Mouse (Mus musculus): Measurements from ENCODE around the gene Bach1. TPM values are rescaled to one million over a fixed set of nuclear protein-coding genes. Genes with fewer than 3 reads are reported as not detected.

Bach1 gene
- polyA plus RNA-seq, 1 experiment from 2014 or later, result 11.8 TPM

GRCm38 (mm10) chr16:87666620-87667004 is 32.1 kb upstream of the Bach1 start:
- no peaks in the 10 kb centered on the region for H3K9me3 ChIP-seq (ENCODE audit: control insufficient read depth, low read length)
- ATAC-seq (ENCODE audit: insufficient number of reproducible peaks, insufficient read depth, low FRiP score, low read depth), result no peak
- WGBS, result 68% methylated on average over 4 of the region's 4 CpGs
- H3K4me3 ChIP-seq (ENCODE audit: control insufficient read depth in 1 of 2, insufficient read depth in 1 of 2, low read depth in 1 of 2, low read length in 2 of 2), result no peak overlapping the region
- H3K36me3 ChIP-seq (ENCODE audit: control insufficient read depth, insufficient read depth, low read length), result no peaks in the 10 kb centered on the region
- H3K4me2 ChIP-seq (ENCODE audit: low read length), result no peak overlapping the region
- no peak overlapping the region for H3K9ac ChIP-seq (ENCODE audit: low read length)
- H3K27me3 ChIP-seq (ENCODE audit: control insufficient read depth, insufficient read depth, low read length), result no peaks in the 10 kb centered on the region
- H3K4me1 ChIP-seq (ENCODE audit: control insufficient read depth in 2 of 2, insufficient read depth in 2 of 2, low read length in 2 of 2), result peaks cover 0 to 2% of the 10 kb centered on the region in 2 experiments; a peak in 3 of 4 replicates
- no peak overlapping the region for H3K27ac ChIP-seq (replicated peaks in 1 of 2; ENCODE audit: control insufficient read depth in 1 of 2, insufficient read depth in 1 of 2, low read depth in 2 of 2, low read length in 2 of 2)

- Histone ChIP-seq H3K27ac (replicated peaks in 1 of 2; ENCODE audit: control insufficient read depth in 1 of 2, insufficient read depth in 1 of 2, low read depth in 2 of 2, low read length in 2 of 2) (no peak overlapping the region), H3K27me3 (ENCODE audit: control insufficient read depth, insufficient read depth, low read length) (no peaks in the 10 kb centered on the region), H3K4me1 (ENCODE audit: control insufficient read depth in 2 of 2, insufficient read depth in 2 of 2, low read length in 2 of 2) (peaks cover 0 to 2% of the 10 kb centered on the region in 2 experiments; a peak in 2 of 4 replicates), H3K4me2 (ENCODE audit: low read length) (no peak overlapping the region), H3K9ac (ENCODE audit: low read length) (no peak overlapping the region), H3K9me3 (ENCODE audit: control insufficient read depth, low read length) (no peaks in the 10 kb centered on the region), H3K36me3 (ENCODE audit: control insufficient read depth, insufficient read depth, low read length) (no peaks in the 10 kb centered on the region), H3K4me3 (ENCODE audit: control insufficient read depth in 1 of 2, insufficient read depth in 1 of 2, low read depth in 1 of 2, low read length in 2 of 2) (no peak overlapping the region)
- no peak for ATAC-seq (ENCODE audit: insufficient number of reproducible peaks, insufficient read depth, low FRiP score, low read depth)
- WGBS, result 84% methylated on average over 6 of the region's 6 CpGs
These were observed 30.7 kb upstream of the Bach1 start for GRCm38 (mm10) chr16:87668002-87668401.

- no peak for ATAC-seq (ENCODE audit: insufficient number of reproducible peaks, insufficient read depth, low FRiP score, low read depth)
- Histone ChIP-seq H3K4me3 (ENCODE audit: control insufficient read depth in 1 of 2, insufficient read depth in 1 of 2, low read depth in 1 of 2, low read length in 2 of 2) (no peak overlapping the region), H3K9ac (ENCODE audit: low read length) (no peak overlapping the region), H3K27ac (replicated peaks in 1 of 2; ENCODE audit: control insufficient read depth in 1 of 2, insufficient read depth in 1 of 2, low read depth in 2 of 2, low read length in 2 of 2) (no peak overlapping the region), H3K4me1 (ENCODE audit: control insufficient read depth in 2 of 2, insufficient read depth in 2 of 2, low read length in 2 of 2) (peaks cover 1 to 2% of the 10 kb centered on the region in 2 experiments; a peak in 2 of 4 replicates), H3K36me3 (ENCODE audit: control insufficient read depth, insufficient read depth, low read length) (no peaks in the 10 kb centered on the region), H3K9me3 (ENCODE audit: control insufficient read depth, low read length) (no peaks in the 10 kb centered on the region), H3K4me2 (ENCODE audit: low read length) (no peak overlapping the region), H3K27me3 (ENCODE audit: control insufficient read depth, insufficient read depth, low read length) (no peaks in the 10 kb centered on the region)
- 67% methylated on average over 8 of the region's 8 CpGs for WGBS
These were observed 28.5 kb upstream of the Bach1 start for GRCm38 (mm10) chr16:87670091-87670820.

GRCm38 (mm10) chr16:87670821-87671165 is 28.0 kb upstream of the Bach1 start:
- Histone ChIP-seq H3K9ac (ENCODE audit: low read length) (no peak overlapping the region), H3K4me3 (ENCODE audit: control insufficient read depth in 1 of 2, insufficient read depth in 1 of 2, low read depth in 1 of 2, low read length in 2 of 2) (no peak overlapping the region), H3K27ac (replicated peaks in 1 of 2; ENCODE audit: control insufficient read depth in 1 of 2, insufficient read depth in 1 of 2, low read depth in 2 of 2, low read length in 2 of 2) (no peak overlapping the region), H3K4me1 (ENCODE audit: control insufficient read depth in 2 of 2, insufficient read depth in 2 of 2, low read length in 2 of 2) (peaks cover 2 to 7% of the 10 kb centered on the region in 2 experiments; a peak in 3 of 4 replicates), H3K36me3 (ENCODE audit: control insufficient read depth, insufficient read depth, low read length) (no peaks in the 10 kb centered on the region), H3K4me2 (ENCODE audit: low read length) (no peak overlapping the region), H3K9me3 (ENCODE audit: control insufficient read depth, low read length) (no peaks in the 10 kb centered on the region), H3K27me3 (ENCODE audit: control insufficient read depth, insufficient read depth, low read length) (no peaks in the 10 kb centered on the region)
- 78% methylated on average over 9 of the region's 9 CpGs for WGBS
- ATAC-seq (ENCODE audit: insufficient number of reproducible peaks, insufficient read depth, low FRiP score, low read depth), result no peak

GRCm38 (mm10) chr16:87671336-87671735 is 27.4 kb upstream of the Bach1 start:
- Histone ChIP-seq H3K4me3 (ENCODE audit: control insufficient read depth in 1 of 2, insufficient read depth in 1 of 2, low read depth in 1 of 2, low read length in 2 of 2) (no peak overlapping the region), H3K4me1 (ENCODE audit: control insufficient read depth in 2 of 2, insufficient read depth in 2 of 2, low read length in 2 of 2) (peaks cover 2 to 9% of the 10 kb centered on the region in 2 experiments; a peak in 3 of 4 replicates), H3K27me3 (ENCODE audit: control insufficient read depth, insufficient read depth, low read length) (no peaks in the 10 kb centered on the region), H3K9ac (ENCODE audit: low read length) (no peak overlapping the region), H3K27ac (replicated peaks in 1 of 2; ENCODE audit: control insufficient read depth in 1 of 2, insufficient read depth in 1 of 2, low read depth in 2 of 2, low read length in 2 of 2) (0 out of 4 replicates have a peak overlapping the region, but pooled peaks of 1 of the 2 experiments have one; percentile 33), H3K36me3 (ENCODE audit: control insufficient read depth, insufficient read depth, low read length) (no peaks in the 10 kb centered on the region), H3K9me3 (ENCODE audit: control insufficient read depth, low read length) (no peaks in the 10 kb centered on the region), H3K4me2 (ENCODE audit: low read length) (no peak overlapping the region)
- no peak for ATAC-seq (ENCODE audit: insufficient number of reproducible peaks, insufficient read depth, low FRiP score, low read depth)
- WGBS, result 68% methylated on average over 12 of the region's 12 CpGs

- H3K4me1 ChIP-seq (ENCODE audit: control insufficient read depth in 2 of 2, insufficient read depth in 2 of 2, low read length in 2 of 2), result peaks cover 2 to 9% of the 10 kb centered on the region in 2 experiments; a peak in 3 of 4 replicates
- no peak overlapping the region for H3K4me3 ChIP-seq (ENCODE audit: control insufficient read depth in 1 of 2, insufficient read depth in 1 of 2, low read depth in 1 of 2, low read length in 2 of 2)
- no peaks in the 10 kb centered on the region for H3K27me3 ChIP-seq (ENCODE audit: control insufficient read depth, insufficient read depth, low read length)
- H3K4me2 ChIP-seq (ENCODE audit: low read length), result no peak overlapping the region
- H3K27ac ChIP-seq (replicated peaks in 1 of 2; ENCODE audit: control insufficient read depth in 1 of 2, insufficient read depth in 1 of 2, low read depth in 2 of 2, low read length in 2 of 2), result no peak overlapping the region
- no peak overlapping the region for H3K9ac ChIP-seq (ENCODE audit: low read length)
- no peaks in the 10 kb centered on the region for H3K9me3 ChIP-seq (ENCODE audit: control insufficient read depth, low read length)
- no peak for ATAC-seq (ENCODE audit: insufficient number of reproducible peaks, insufficient read depth, low FRiP score, low read depth)
- 61% methylated on average over 7 of the region's 7 CpGs for WGBS
- H3K36me3 ChIP-seq (ENCODE audit: control insufficient read depth, insufficient read depth, low read length), result no peaks in the 10 kb centered on the region
These were observed 25.6 kb upstream of the Bach1 start for GRCm38 (mm10) chr16:87673155-87673554.

- no peak for ATAC-seq (ENCODE audit: insufficient number of reproducible peaks, insufficient read depth, low FRiP score, low read depth)
- H3K27ac ChIP-seq (replicated peaks in 1 of 2; ENCODE audit: control insufficient read depth in 1 of 2, insufficient read depth in 1 of 2, low read depth in 2 of 2, low read length in 2 of 2), result no peak overlapping the region
- WGBS, result 87% methylated on average over 10 of the region's 10 CpGs
- no peak overlapping the region for H3K4me2 ChIP-seq (ENCODE audit: low read length)
- no peak overlapping the region for H3K4me3 ChIP-seq (ENCODE audit: control insufficient read depth in 1 of 2, insufficient read depth in 1 of 2, low read depth in 1 of 2, low read length in 2 of 2)
- peaks cover 2 to 9% of the 10 kb centered on the region in 2 experiments; a peak in 3 of 4 replicates for H3K4me1 ChIP-seq (ENCODE audit: control insufficient read depth in 2 of 2, insufficient read depth in 2 of 2, low read length in 2 of 2)
- H3K27me3 ChIP-seq (ENCODE audit: control insufficient read depth, insufficient read depth, low read length), result no peaks in the 10 kb centered on the region
- no peak overlapping the region for H3K9ac ChIP-seq (ENCODE audit: low read length)
- no peaks in the 10 kb centered on the region for H3K36me3 ChIP-seq (ENCODE audit: control insufficient read depth, insufficient read depth, low read length)
- no peaks in the 10 kb centered on the region for H3K9me3 ChIP-seq (ENCODE audit: control insufficient read depth, low read length)
These were observed 22.6 kb upstream of the Bach1 start for GRCm38 (mm10) chr16:87676182-87676581.

- no peak for ATAC-seq (ENCODE audit: insufficient number of reproducible peaks, insufficient read depth, low FRiP score, low read depth)
- Histone ChIP-seq H3K36me3 (ENCODE audit: control insufficient read depth, insufficient read depth, low read length) (no peaks in the 10 kb centered on the region), H3K27me3 (ENCODE audit: control insufficient read depth, insufficient read depth, low read length) (no peaks in the 10 kb centered on the region), H3K4me1 (ENCODE audit: control insufficient read depth in 2 of 2, insufficient read depth in 2 of 2, low read length in 2 of 2) (peaks cover 0 to 9% of the 10 kb centered on the region in 2 experiments; a peak in 2 of 4 replicates), H3K9ac (ENCODE audit: low read length) (no peak overlapping the region), H3K27ac (replicated peaks in 1 of 2; ENCODE audit: control insufficient read depth in 1 of 2, insufficient read depth in 1 of 2, low read depth in 2 of 2, low read length in 2 of 2) (no peak overlapping the region), H3K9me3 (ENCODE audit: control insufficient read depth, low read length) (no peaks in the 10 kb centered on the region), H3K4me3 (ENCODE audit: control insufficient read depth in 1 of 2, insufficient read depth in 1 of 2, low read depth in 1 of 2, low read length in 2 of 2) (no peak overlapping the region), H3K4me2 (ENCODE audit: low read length) (no peak overlapping the region)
- WGBS, result 61% methylated on average over 11 of the region's 11 CpGs
These were observed 20.1 kb upstream of the Bach1 start for GRCm38 (mm10) chr16:87678667-87679066.

All from heart, embryonic 14.5 days (tissue).